Mouse (Mus musculus): ENCODE results near the gene Corin. TPM values are rescaled to one million over a fixed set of nuclear protein-coding genes. Genes with fewer than 3 reads are reported as not detected.

Gene Corin
- polyA plus RNA-seq, 1 experiment from 2014 or later = 1.2 TPM

Other genes with a start within 250 kb of the Corin start
- 13.9 and 14.5 TPM in 2 replicates for gene Nfxl1, start 55.2 kb upstream of the Corin start, polyA plus RNA-seq (2015; fragmentation: Nextera tagmentation; extraction: Ambion mirVana)
- 3.0 and 3.1 TPM in 2 replicates for gene Zar1, start 76.8 kb upstream of the Corin start, polyA plus RNA-seq (2015; fragmentation: Nextera tagmentation; extraction: Ambion mirVana)
- 6.2 and 7.2 TPM in 2 replicates for gene Gm5868, start 83.1 kb upstream of the Corin start, polyA plus RNA-seq (2015; fragmentation: Nextera tagmentation; extraction: Ambion mirVana)
- not detected in 2 replicates for gene Cnga1, start 139.8 kb upstream of the Corin start, polyA plus RNA-seq (2015; fragmentation: Nextera tagmentation; extraction: Ambion mirVana)
- gene Nipal1, start 143.3 kb upstream of the Corin start, polyA plus RNA-seq (2015; fragmentation: Nextera tagmentation; extraction: Ambion mirVana) = 0.93 and 1.6 TPM in 2 replicates
- gene Txk, start 248.3 kb upstream of the Corin start, polyA plus RNA-seq (2015; fragmentation: Nextera tagmentation; extraction: Ambion mirVana) = 0.14 and 0.17 TPM in 2 replicates

Measured in midbrain, embryonic 15.5 days (tissue).